ENCODE assay signal across 9 mouse cellular contexts in genomic region chr16:24819127-24819526, GRCm38 (mm10).
A peak's percentile ranks its signal among the peaks of the same experiment; 100 is the strongest.
DNase-seq lines count a peak whose midpoint lies in the region; ATAC-seq lines count a peak whose summit lies in the region.
"Had no signal": no experiment of that assay in that cellular context is flagged by ENCODE, and none has a peak within 500 bp of the region (broad histone marks: within the 10 kb centered on the region; RNA-seq: fewer than 3 reads in every experiment).

No protein-coding gene starts in this region.

- WGBS in neural tube, embryonic 11.5 days: 56% methylated on average over 4 of the region's 4 CpGs

- H3K9me3 ChIP-seq in neural tube, embryonic 11.5 days (ENCODE audit: control insufficient read depth, low read length): no peaks in the 10 kb centered on the region

- H3K36me3 ChIP-seq in neural tube, embryonic 11.5 days (ENCODE audit: control insufficient read depth, insufficient read depth, low read length): no peaks in the 10 kb centered on the region

- H3K27ac ChIP-seq in neural tube, embryonic 11.5 days (ENCODE audit: low read depth, low read length): no peak overlapping the region

- H3K9ac ChIP-seq in neural tube, embryonic 11.5 days (ENCODE audit: low read length): no peak overlapping the region

- H3K4me3 ChIP-seq in neural tube, embryonic 11.5 days (ENCODE audit: low read depth, low read length): no peak overlapping the region

- peak; percentile 42 for DNase-seq in embryo, embryonic 10 days (ENCODE audit: low spot score)
- DNase-seq in embryo, embryonic 9.5 days (ENCODE audit: extremely low spot score): no peak
- peak; percentile 58 for DNase-seq in left cerebral cortex, postnatal 4 days
- DNase-seq in left cerebral cortex, postnatal 10 days (ENCODE audit: extremely low spot score in 1 of 2, low spot score in 2 of 2): no peak
- peak; percentile 31 to 63 for DNase-seq in cerebellum, postnatal 14 days
- peak; percentile 11 for DNase-seq in neural tube, embryonic 11.5 days (ENCODE audit: low spot score)
- no peak for DNase-seq in ovary, postnatal 14 days (ENCODE audit: low spot score)
- no peak for DNase-seq in right cerebral cortex, adult 18-20 months
- DNase-seq: kidney, adult 18-20 months had no signal

- H3K4me2 ChIP-seq in neural tube, embryonic 11.5 days (ENCODE audit: low read depth): no peak overlapping the region

- no peak for ATAC-seq in neural tube, embryonic 11.5 days (ENCODE audit: insufficient read depth, low FRiP score, low TSS enrichment)

- intact Hi-C loops in left cerebral cortex, postnatal 4 days (cut with DNase I): loop anchor here (10.0 kb wide), 3 partner anchors 136 to 834 kb away; partner anchors contain the start of genes Bcl6 and Gm37419
- intact Hi-C loops in left cerebral cortex, postnatal 10 days (cut with DNase I): loop anchor here (10.0 kb wide), 1 partner anchor 834 kb away; the partner anchor contains the start of genes Bcl6 and Gm37419

- no peaks in the 10 kb centered on the region for H3K27me3 ChIP-seq in neural tube, embryonic 11.5 days (ENCODE audit: control insufficient read depth, insufficient read depth, low read length)

- H3K4me1 ChIP-seq in neural tube, embryonic 11.5 days (ENCODE audit: control insufficient read depth, insufficient read depth, low read length): no peaks in the 10 kb centered on the region

Comparison
In these comparisons a context has a peak if more than half of its experiments do, and no peak if none do; other contexts are left out.
1. DNase-seq: peak in embryo, embryonic 10 days (single experiment), left cerebral cortex, postnatal 4 days (single experiment), cerebellum, postnatal 14 days (2 of 2) and neural tube, embryonic 11.5 days (single experiment); none in embryo, embryonic 9.5 days (single experiment), left cerebral cortex, postnatal 10 days (0 of 2), ovary, postnatal 14 days (single experiment) and right cerebral cortex, adult 18-20 months (single experiment).